Mouse (Mus musculus) kidney, postnatal 0 days (tissue): ENCODE results near the gene Adgrg3. TPM values are rescaled to one million over a fixed set of nuclear protein-coding genes. Genes with fewer than 3 reads are reported as not detected.
A peak's percentile ranks its signal among the peaks of the same experiment; 100 is the strongest.

Experiments
- ATAC-seq: fragments of 200-750 bp; cut with Nextera tagmentation; replicated peaks from 2 replicates; pipeline ENCODE4 v1.8.0; 2017; ENCODE audit warnings: low read depth, moderate number of reproducible peaks, moderate TSS enrichment, moderate library complexity; ENCODE audit not compliant: low FRiP score
- DNase-seq: peaks from one replicate; pipeline ENCODE4 v3.0.0-alpha.2; 2016; ENCODE audit warnings: low spot score
- H3K27ac ChIP-seq: fragments of 300-500 bp; sonication (generic); 2 replicates; pipeline ENCODE4 v1.5.1; 2014; ENCODE audit warnings: mild to moderate bottlenecking
- H3K27me3 ChIP-seq: fragments of 300-500 bp; sonication (generic); 2 replicates; pipeline ENCODE4 v1.6.1; 2014; ENCODE audit warnings: low read length, mixed read lengths; ENCODE audit not compliant: insufficient read depth
- H3K36me3 ChIP-seq: fragments of 300-500 bp; sonication (generic); 2 replicates; pipeline ENCODE4 v1.6.1; 2014; ENCODE audit warnings: low read length, mixed read lengths; ENCODE audit not compliant: insufficient read depth
- H3K4me1 ChIP-seq: fragments of 300-500 bp; sonication (generic); replicated peaks from 2 replicates; pipeline ENCODE4 v1.6.1; 2014; ENCODE audit warnings: antibody characterized with exemption, low read length, mixed read lengths; ENCODE audit not compliant: insufficient read depth
- H3K4me2 ChIP-seq: fragments of 300-500 bp; sonication (generic); 2 replicates; pipeline ENCODE4 v1.6.1; 2014; ENCODE audit warnings: mild to moderate bottlenecking, low read length, moderate library complexity, mixed read lengths
- H3K4me3 ChIP-seq: fragments of 300-500 bp; sonication (generic); replicated peaks from 2 replicates; pipeline ENCODE4 v1.5.1; 2014; ENCODE audit warnings: low read depth, low read length
- H3K9ac ChIP-seq: fragments of 300-500 bp; sonication (generic); 2 replicates; pipeline ENCODE4 v1.6.1; 2014; ENCODE audit warnings: low read depth, low read length
- H3K9me3 ChIP-seq: fragments of 300-500 bp; sonication (generic); replicated peaks from 2 replicates; pipeline ENCODE4 v1.6.1; 2016; ENCODE audit warnings: low read length, inconsistent platforms, mixed read lengths
- CTCF ChIP-seq: IDR thresholded peaks from 2 replicates; pipeline ENCODE4 v1.5.1; 2016; ENCODE audit warnings: antibody characterized with exemption, low read depth, mild to moderate bottlenecking, moderate library complexity
- WGBS: fragments of 180-500 bp; shearing (Covaris S2); extraction: QIAGEN DNeasy Blood & Tissue Kit; methylation state at CpG from one replicate; pipeline ENCODE4 v1.1.7; 2014; 5-methylcytosine and 5-hydroxymethylcytosine counted together
- polyA plus RNA-seq: library from polyadenylated mRNA; unstranded; fragments of >200 nt; fragmentation: Nextera tagmentation; extraction: Ambion mirVana; gene quantifications from 2 replicates; pipeline ENCODE4 v1.2.1, GENCODE M21; 2015

Gene Adgrg3
- polyA plus RNA-seq, 1 experiment from 2014 or later, result 3.7 TPM

GRCm38 (mm10) chr8:95059812-95060533 lies 42.5 kb downstream of the Adgrg3 start:
- Histone ChIP-seq H3K9me3 (no peaks in the 10 kb centered on the region), H3K36me3 (no peaks in the 10 kb centered on the region), H3K9ac (no peak overlapping the region), H3K4me2 (no peak overlapping the region), H3K4me3 (no peak overlapping the region), H3K27me3 (no peaks in the 10 kb centered on the region), H3K27ac (no peak overlapping the region), H3K4me1 (no peaks in the 10 kb centered on the region)
- ATAC-seq (no peak), DNase-seq (no peak)
- TF ChIP-seq CTCF, result no peak
- 48% methylated on average over 6 of the region's 6 CpGs for WGBS

GRCm38 (mm10) chr8:95064531-95064930 lies 47.0 kb downstream of the Adgrg3 start:
- no peaks in the 10 kb centered on the region for H3K36me3 ChIP-seq
- ATAC-seq (no peak), DNase-seq (no peak)
- no peaks in the 10 kb centered on the region for H3K27me3 ChIP-seq
- no peak overlapping the region for H3K4me3 ChIP-seq
- H3K27ac ChIP-seq, result no peak overlapping the region
- no peak for TF ChIP-seq CTCF
- no peaks in the 10 kb centered on the region for H3K4me1 ChIP-seq
- H3K9me3 ChIP-seq, result no peaks in the 10 kb centered on the region
- no peak overlapping the region for H3K9ac ChIP-seq
- H3K4me2 ChIP-seq, result no peak overlapping the region
- WGBS, result 91% methylated on average over 2 of the region's 2 CpGs

- no peak overlapping the region for H3K4me2 ChIP-seq
- no peak overlapping the region for H3K9ac ChIP-seq
- no peaks in the 10 kb centered on the region for H3K9me3 ChIP-seq
- H3K4me3 ChIP-seq, result no peak overlapping the region
- no peaks in the 10 kb centered on the region for H3K4me1 ChIP-seq
- no peak overlapping the region for H3K27ac ChIP-seq
- no peaks in the 10 kb centered on the region for H3K36me3 ChIP-seq
- H3K27me3 ChIP-seq, result no peaks in the 10 kb centered on the region
- peak; percentile 74 for TF ChIP-seq CTCF
- peak; percentile 61 for DNase-seq
- 0 out of 2 replicates have a peak, but pooled peaks have one; percentile 13 for ATAC-seq
- WGBS, result 40% methylated on average over 3 of the region's 3 CpGs
These were observed 50.1 kb downstream of the Adgrg3 start for GRCm38 (mm10) chr8:95067582-95067981.

- H3K4me2 ChIP-seq, result no peak overlapping the region
- no peak overlapping the region for H3K9ac ChIP-seq
- H3K27ac ChIP-seq, result no peak overlapping the region
- no peaks in the 10 kb centered on the region for H3K27me3 ChIP-seq
- 72% methylated on average over 3 of the region's 3 CpGs for WGBS
- DNase-seq, result no peak
- H3K4me1 ChIP-seq, result no peaks in the 10 kb centered on the region
- ATAC-seq, result no peak
- TF ChIP-seq CTCF, result no peak
- H3K36me3 ChIP-seq, result no peaks in the 10 kb centered on the region
- no peaks in the 10 kb centered on the region for H3K9me3 ChIP-seq
- no peak overlapping the region for H3K4me3 ChIP-seq
These were observed 58.0 kb downstream of the Adgrg3 start for GRCm38 (mm10) chr8:95075504-95075903.

- no peak for TF ChIP-seq CTCF
- H3K9ac ChIP-seq, result no peak overlapping the region
- no peak for ATAC-seq
- no peak overlapping the region for H3K4me2 ChIP-seq
- 86% methylated on average over 17 of the region's 17 CpGs for WGBS
- no peak for DNase-seq
- no peak overlapping the region for H3K4me3 ChIP-seq
- no peaks in the 10 kb centered on the region for H3K4me1 ChIP-seq
- H3K36me3 ChIP-seq, result no peaks in the 10 kb centered on the region
- no peak overlapping the region for H3K27ac ChIP-seq
- H3K27me3 ChIP-seq, result no peaks in the 10 kb centered on the region
- no peaks in the 10 kb centered on the region for H3K9me3 ChIP-seq
These were observed 58.7 kb downstream of the Adgrg3 start for GRCm38 (mm10) chr8:95076151-95076550.

GRCm38 (mm10) chr8:95078055-95078454 lies 60.6 kb downstream of the Adgrg3 start:
- TF ChIP-seq CTCF, result no peak
- Histone ChIP-seq H3K9me3 (no peaks in the 10 kb centered on the region), H3K9ac (no peak overlapping the region), H3K4me1 (no peaks in the 10 kb centered on the region; the same call in 1 of the 2 replicates), H3K36me3 (no peaks in the 10 kb centered on the region), H3K27ac (no peak overlapping the region), H3K4me3 (no peak overlapping the region), H3K4me2 (no peak overlapping the region), H3K27me3 (no peaks in the 10 kb centered on the region)
- 76% methylated on average over 3 of the region's 3 CpGs for WGBS
- ATAC-seq (no peak), DNase-seq (no peak)
